Mouse (Mus musculus) limb, embryonic 13.5 days (tissue): ENCODE measurements around the gene Ppargc1a. TPM values are rescaled to one million over a fixed set of nuclear protein-coding genes. Genes with fewer than 3 reads are reported as not detected.

Experiments used
- ATAC-seq: fragments of 200-750 bp; cut with Nextera tagmentation; 2 replicates; pipeline ENCODE4 v1.8.0; 2017; ENCODE audit warnings: low read depth, moderate number of reproducible peaks, moderate TSS enrichment; ENCODE audit not compliant: low FRiP score
- H3K27ac ChIP-seq: fragments of 300-500 bp; sonication (generic); 2 replicates; pipeline ENCODE4 v1.5.1; 2015; ENCODE audit warnings: inconsistent platforms, mild to moderate bottlenecking, moderate library complexity
- H3K27me3 ChIP-seq: fragments of 300-500 bp; sonication (generic); 2 replicates; pipeline ENCODE4 v1.6.1; 2015; ENCODE audit warnings: mild to moderate bottlenecking, inconsistent platforms
- H3K36me3 ChIP-seq: fragments of 300-500 bp; sonication (generic); 2 replicates; pipeline ENCODE4 v1.6.1; 2015; ENCODE audit warnings: inconsistent platforms, mild to moderate bottlenecking, moderate library complexity
- H3K4me1 ChIP-seq: fragments of 300-500 bp; sonication (generic); 2 replicates; pipeline ENCODE4 v1.6.1; 2015; ENCODE audit warnings: inconsistent platforms
- H3K4me2 ChIP-seq: fragments of 300-500 bp; sonication (generic); replicated peaks from 2 replicates; pipeline ENCODE4 v1.6.1; 2015; ENCODE audit warnings: inconsistent platforms, mild to moderate bottlenecking, moderate library complexity
- H3K4me3 ChIP-seq: fragments of 300-500 bp; sonication (generic); 2 replicates; pipeline ENCODE4 v1.5.1; 2015; ENCODE audit warnings: moderate library complexity, mild to moderate bottlenecking, inconsistent platforms
- H3K9ac ChIP-seq: fragments of 300-500 bp; sonication (generic); 2 replicates; pipeline ENCODE4 v1.6.1; 2015; ENCODE audit warnings: mild to moderate bottlenecking, inconsistent platforms
- H3K9me3 ChIP-seq: fragments of 300-500 bp; sonication (generic); 2 replicates; pipeline ENCODE4 v1.6.1; 2016; ENCODE audit warnings: inconsistent platforms
- WGBS: fragments of 180-500 bp; shearing (Covaris S2); methylation state at CpG from one replicate; pipeline ENCODE4 v1.1.7; 2015; 5-methylcytosine and 5-hydroxymethylcytosine counted together
- polyA plus RNA-seq: library from polyadenylated mRNA; unstranded; fragments of >200 nt; fragmentation: Nextera tagmentation; extraction: Ambion mirVana; gene quantifications from 2 replicates; pipeline ENCODE4 v1.2.1, GENCODE M21; 2015

The Ppargc1a gene
- polyA plus RNA-seq, 1 experiment from 2014 or later: 2.6 TPM

DNA sequence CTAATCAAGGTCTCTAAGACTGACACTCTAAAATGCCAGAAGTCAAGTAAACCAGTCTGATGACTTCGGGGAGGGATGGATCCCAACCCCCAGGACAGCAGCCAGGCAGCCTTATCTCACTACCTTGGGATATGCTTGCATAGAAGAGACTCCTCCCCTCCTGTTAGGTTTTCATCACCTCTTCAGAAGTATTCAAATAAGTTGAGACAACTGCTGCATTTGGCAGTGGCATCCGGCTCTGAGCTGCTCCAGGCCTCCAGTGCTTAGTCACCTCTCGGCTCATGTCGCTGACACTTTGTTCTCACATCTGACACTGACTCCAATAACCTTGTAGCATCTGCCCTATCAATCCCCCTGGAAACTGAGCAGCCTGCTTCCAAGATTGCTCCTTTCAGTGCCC is 127.8 kb downstream of the Ppargc1a start:
- Histone ChIP-seq H3K9me3 (no peaks in the 10 kb centered on the region), H3K9ac (no peak overlapping the region), H3K27ac (no peak overlapping the region), H3K4me2 (no peak overlapping the region), H3K27me3 (no peaks in the 10 kb centered on the region), H3K36me3 (no peaks in the 10 kb centered on the region), H3K4me3 (no peak overlapping the region), H3K4me1 (0 out of 2 replicates have a peak, but pooled peaks cover 11% of the 10 kb centered on the region)
- ATAC-seq: no peak
- whole genome bisulfite sequencing: 8% methylated on average over 4 of the region's 4 CpGs

- WGBS: 66% methylated on average over 5 of the region's 5 CpGs
These were observed 133.6 kb downstream of the Ppargc1a start for GRCm38 (mm10) chr5:51433905-51434304.

DNA sequence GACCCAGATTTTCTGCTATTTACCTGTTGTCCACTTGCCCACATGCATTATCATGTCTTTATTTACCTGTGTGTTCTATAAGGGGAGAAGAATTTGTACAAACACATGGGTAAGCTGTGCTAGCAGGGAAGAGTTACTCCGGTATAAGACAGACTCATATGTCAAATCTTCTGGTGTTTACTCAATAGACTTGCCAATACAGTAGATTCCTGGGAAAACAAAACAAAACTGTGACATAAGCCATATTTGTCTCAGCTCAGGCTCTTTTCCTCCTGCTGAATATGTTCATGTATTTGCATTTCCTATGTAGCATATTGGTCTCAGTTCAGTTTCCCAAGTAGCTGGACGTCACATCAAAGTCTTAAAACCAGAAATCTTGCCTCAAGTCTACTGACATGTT is 135.0 kb downstream of the Ppargc1a start:
- Histone ChIP-seq H3K4me1 (no peaks in the 10 kb centered on the region), H3K4me3 (no peak overlapping the region), H3K27ac (no peak overlapping the region), H3K36me3 (no peaks in the 10 kb centered on the region), H3K9me3 (no peaks in the 10 kb centered on the region), H3K9ac (no peak overlapping the region), H3K4me2 (no peak overlapping the region), H3K27me3 (no peaks in the 10 kb centered on the region)
- no peak for ATAC-seq
- 87% methylated on average over 2 of the region's 2 CpGs for WGBS

More at GRCm38 (mm10) chr5:51433905-51434304, 133.6 kb downstream of the Ppargc1a start:
- Histone ChIP-seq H3K27ac (no peak overlapping the region), H3K4me1 (no peaks in the 10 kb centered on the region), H3K9me3 (no peaks in the 10 kb centered on the region), H3K9ac (no peak overlapping the region), H3K36me3 (no peaks in the 10 kb centered on the region), H3K4me2 (no peak overlapping the region), H3K4me3 (no peak overlapping the region), H3K27me3 (no peaks in the 10 kb centered on the region)
- no peak for ATAC-seq

DNA sequence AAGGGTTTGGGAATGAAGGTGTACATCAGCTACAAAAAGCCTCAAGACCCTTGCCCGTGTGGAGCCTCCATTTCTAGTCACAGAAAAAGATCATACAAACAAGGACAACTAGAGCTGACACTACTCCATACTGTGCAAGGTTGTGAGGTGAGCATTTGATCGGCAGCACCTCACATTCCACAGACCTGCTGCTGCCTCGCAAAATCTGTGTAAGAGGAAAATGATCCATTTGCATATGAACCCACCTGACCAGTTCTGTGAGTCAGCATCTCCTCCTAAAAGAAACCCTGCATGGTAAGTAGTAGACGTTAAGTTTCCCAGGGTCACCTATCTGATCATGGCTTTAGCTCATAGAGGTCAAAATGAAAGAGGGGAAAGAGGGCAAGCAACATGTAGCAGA is 135.5 kb downstream of the Ppargc1a start:
- Histone ChIP-seq H3K4me1 (no peaks in the 10 kb centered on the region), H3K27ac (no peak overlapping the region), H3K4me2 (no peak overlapping the region), H3K4me3 (no peak overlapping the region), H3K27me3 (no peaks in the 10 kb centered on the region), H3K9ac (no peak overlapping the region), H3K9me3 (no peaks in the 10 kb centered on the region), H3K36me3 (no peaks in the 10 kb centered on the region)
- no peak for ATAC-seq
- WGBS: 53% methylated on average over 4 of the region's 4 CpGs

GRCm38 (mm10) chr5:51426406-51426805 is 141.1 kb downstream of the Ppargc1a start:
- Histone ChIP-seq H3K27ac (no peak overlapping the region), H3K27me3 (no peaks in the 10 kb centered on the region), H3K9ac (no peak overlapping the region), H3K9me3 (no peaks in the 10 kb centered on the region), H3K4me3 (no peak overlapping the region), H3K4me1 (no peaks in the 10 kb centered on the region), H3K4me2 (no peak overlapping the region), H3K36me3 (no peaks in the 10 kb centered on the region)
- ATAC-seq: no peak

- H3K27me3 ChIP-seq: no peaks in the 10 kb centered on the region
- H3K4me2 ChIP-seq: no peak overlapping the region
- no peak for ATAC-seq
- H3K27ac ChIP-seq: no peak overlapping the region
- peaks cover 5% of the 10 kb centered on the region; the same call in 1 of the 2 replicates for H3K4me1 ChIP-seq
- H3K4me3 ChIP-seq: no peak overlapping the region
- H3K36me3 ChIP-seq: no peaks in the 10 kb centered on the region
- H3K9ac ChIP-seq: no peak overlapping the region
- WGBS: 84% methylated on average over 7 of the region's 7 CpGs
- H3K9me3 ChIP-seq: no peaks in the 10 kb centered on the region
These were observed 151.1 kb downstream of the Ppargc1a start for GRCm38 (mm10) chr5:51416377-51416776.

DNA sequence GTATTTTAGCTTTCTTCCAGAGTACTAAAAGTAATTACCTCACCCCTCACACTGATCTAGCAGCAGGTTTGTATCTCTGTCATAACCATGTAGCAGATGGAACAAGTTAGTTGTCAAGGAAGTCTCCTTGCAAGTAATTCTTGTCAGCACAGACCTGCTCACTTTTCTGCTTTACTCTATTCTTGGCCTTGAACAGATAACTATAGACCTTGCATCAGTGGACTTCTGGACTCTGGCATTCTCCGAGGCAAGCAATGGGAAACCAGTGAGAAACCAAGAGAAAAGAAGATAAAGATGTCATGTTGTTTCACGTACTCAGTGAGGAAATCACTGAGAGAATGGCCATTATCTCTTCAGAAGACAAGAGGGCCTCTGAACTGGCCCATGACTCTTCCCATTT is 152.1 kb downstream of the Ppargc1a start:
- 90% methylated on average over 2 of the region's 2 CpGs for WGBS
- Histone ChIP-seq H3K27ac (no peak overlapping the region), H3K4me2 (no peak overlapping the region), H3K9me3 (no peaks in the 10 kb centered on the region), H3K4me3 (no peak overlapping the region), H3K27me3 (no peaks in the 10 kb centered on the region), H3K4me1 (peaks cover 5% of the 10 kb centered on the region; the same call in 1 of the 2 replicates), H3K36me3 (no peaks in the 10 kb centered on the region), H3K9ac (no peak overlapping the region)
- no peak for ATAC-seq

- WGBS: 52% methylated on average over 12 of the region's 12 CpGs
- peaks cover 5% of the 10 kb centered on the region; the same call in 1 of the 2 replicates for H3K4me1 ChIP-seq
These were observed 155.0 kb downstream of the Ppargc1a start for GRCm38 (mm10) chr5:51412303-51413117.

DNA sequence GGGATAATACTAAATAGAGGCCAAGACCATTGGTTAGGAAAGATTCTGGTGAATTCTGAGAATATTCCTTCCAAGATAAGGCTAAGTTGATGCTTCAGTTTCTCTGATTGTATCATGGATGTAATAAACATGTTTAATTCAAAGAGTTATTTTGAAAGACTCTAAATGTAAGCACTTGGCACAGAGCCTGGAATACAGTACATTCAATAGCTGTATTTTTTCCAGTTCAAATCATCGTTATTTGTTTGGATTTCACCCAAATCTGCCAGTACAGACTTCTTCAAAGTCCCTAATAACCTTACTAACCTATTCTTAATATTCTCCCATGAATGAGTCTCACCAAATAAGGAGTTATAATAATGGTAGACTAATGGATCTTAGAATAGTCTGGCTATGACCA is 157.5 kb downstream of the Ppargc1a start:
- Histone ChIP-seq H3K4me1 (peaks cover 5% of the 10 kb centered on the region; the same call in 1 of the 2 replicates), H3K27me3 (no peaks in the 10 kb centered on the region), H3K4me3 (no peak overlapping the region), H3K27ac (no peak overlapping the region), H3K9me3 (no peaks in the 10 kb centered on the region), H3K36me3 (no peaks in the 10 kb centered on the region), H3K4me2 (no peak overlapping the region), H3K9ac (no peak overlapping the region)
- WGBS: 72% methylated on average over 1 of the region's 1 CpGs
- no peak for ATAC-seq

More at GRCm38 (mm10) chr5:51412303-51413117, 155.0 kb downstream of the Ppargc1a start:
- Histone ChIP-seq H3K4me2 (no peak overlapping the region), H3K27me3 (no peaks in the 10 kb centered on the region), H3K4me3 (no peak overlapping the region), H3K9me3 (no peaks in the 10 kb centered on the region), H3K27ac (no peak overlapping the region), H3K36me3 (no peaks in the 10 kb centered on the region), H3K9ac (no peak overlapping the region)
- ATAC-seq: no peak

DNA sequence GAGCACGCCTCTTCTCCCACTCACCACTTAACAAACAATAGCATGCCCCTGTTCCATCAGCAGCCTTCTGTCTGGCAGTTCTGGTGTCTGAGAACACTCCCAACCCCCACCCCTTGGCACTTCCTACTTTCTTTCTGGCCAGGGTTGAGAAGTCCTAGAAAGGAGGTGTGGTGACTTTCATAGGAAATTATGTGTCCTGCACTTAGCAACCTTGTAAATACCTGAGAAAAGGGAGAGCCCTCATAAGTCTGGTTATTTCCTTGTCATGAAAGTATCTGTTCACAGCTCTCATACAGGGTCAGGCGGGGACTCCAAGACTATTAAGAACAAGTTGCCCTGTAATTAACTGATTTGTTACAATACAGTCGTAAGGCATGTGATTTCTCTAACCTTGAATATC is 161.1 kb downstream of the Ppargc1a start:
- Histone ChIP-seq H3K9me3 (no peaks in the 10 kb centered on the region), H3K9ac (no peak overlapping the region), H3K36me3 (no peaks in the 10 kb centered on the region), H3K27ac (no peak overlapping the region), H3K4me1 (no peaks in the 10 kb centered on the region), H3K27me3 (no peaks in the 10 kb centered on the region), H3K4me3 (no peak overlapping the region), H3K4me2 (no peak overlapping the region)
- WGBS: 64% methylated on average over 3 of the region's 3 CpGs
- ATAC-seq: no peak
